Mouse (Mus musculus) layer of hippocampus, adult 8-10 months (tissue): ENCODE measurements at regions not wholly inside any gene's neighbourhood (a gene's known extent, or its start where the extent isn't known, plus 50 kb on each side); places are given as distances from the start of the nearest gene placed in this dataset.
"Not testable (repeated sequence)": the region's sequence is repeated elsewhere in the genome, so short reads cannot be mapped to it uniquely, and the experiment has no call there.

Experiments
- DNase-seq, 2 experiments: peaks; one replicate each; pipeline ENCODE4 v3.0.0; 2022; ENCODE audit warnings: low spot score in 2 of 2

GRCm38 (mm10) chrX:19903962-19904930 lies 155.1 kb upstream of the Chst7 start:
- peak; percentile 24 to 32 for DNase-seq

- DNase-seq: no peak
Observed at GRCm38 (mm10) chrX:19906646-19907371, 152.6 kb upstream of the Chst7 start.

- no peak for DNase-seq
Observed at GRCm38 (mm10) chrX:19917001-19917400, 142.4 kb upstream of the Chst7 start.

DNA sequence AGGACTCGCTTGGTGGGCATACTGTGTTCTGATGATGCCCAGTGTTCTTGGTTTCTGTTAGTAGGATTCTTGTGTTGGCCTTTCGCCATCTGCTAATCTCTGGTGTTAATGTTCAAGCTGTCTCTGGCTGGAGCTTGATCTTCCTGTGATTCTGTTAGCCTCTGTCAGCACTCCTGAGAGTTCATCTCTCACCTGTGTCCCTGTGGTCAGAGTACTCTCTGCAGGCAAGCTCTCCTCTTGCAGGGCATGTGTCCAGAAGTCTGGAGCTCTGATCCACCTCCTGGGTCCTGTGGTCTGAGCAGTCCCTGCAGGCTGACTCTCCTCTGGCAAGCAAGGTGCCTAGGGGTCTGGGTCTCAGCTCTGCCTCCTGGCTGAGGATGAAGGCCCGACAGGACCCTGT lies 130.0 kb upstream of the Chst7 start:
- DNase-seq: not testable (repeated sequence)

DNA sequence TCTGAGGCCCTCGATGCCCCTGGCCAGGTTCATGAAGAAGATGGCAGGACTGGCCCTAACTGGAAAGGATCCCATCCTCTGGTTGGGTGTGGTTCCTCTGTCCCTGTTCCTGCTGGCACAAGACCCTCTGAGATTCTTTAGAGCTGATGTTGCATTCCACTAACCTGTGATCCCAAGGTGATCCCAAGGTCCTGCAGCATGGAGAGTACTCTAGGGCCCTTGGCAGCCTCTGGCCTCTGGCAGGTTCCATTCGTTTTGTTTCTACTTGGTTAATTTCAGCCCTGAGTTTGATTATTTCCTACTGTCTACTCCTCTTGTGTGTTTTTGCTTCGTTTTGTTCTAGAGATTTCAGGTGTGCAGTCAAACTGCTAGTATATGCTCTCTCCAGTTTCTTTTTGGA lies 129.5 kb upstream of the Chst7 start:
- DNase-seq: no peak

GRCm38 (mm10) chrX:19943305-19943704 lies 116.1 kb upstream of the Chst7 start:
- DNase-seq: no peak
